ENCODE assay signal across 8 mouse cellular contexts in genomic region chr10:77516379-77516951, GRCm38 (mm10). TPM values are rescaled to one million over a fixed set of nuclear protein-coding genes. Genes with fewer than 3 reads are reported as not detected.
DNase-seq lines count a peak whose midpoint lies in the region; ATAC-seq and TF ChIP-seq lines count a peak whose summit lies in the region.

No protein-coding gene starts in this region.

- H3K27me3 ChIP-seq in lung, postnatal 0 days (replicated peaks; ENCODE audit: insufficient read depth, low read length) = no peaks in the 10 kb centered on the region
- H3K27me3 ChIP-seq in embryonic facial prominence, embryonic 13.5 days = no peaks in the 10 kb centered on the region
- H3K27me3 ChIP-seq in hindbrain, embryonic 16.5 days (replicated peaks; ENCODE audit: control insufficient read depth, insufficient read depth, low read length) = no peaks in the 10 kb centered on the region
- H3K27me3 ChIP-seq in liver, postnatal 0 days (ENCODE audit: insufficient read depth, low read length) = no peaks in the 10 kb centered on the region

- peaks cover 10% of the 10 kb centered on the region; the same call in 1 of the 2 replicates for H3K36me3 ChIP-seq in lung, postnatal 0 days (ENCODE audit: insufficient read depth, low read length)
- H3K36me3 ChIP-seq in embryonic facial prominence, embryonic 13.5 days = peaks cover 26% of the 10 kb centered on the region
- peaks cover 4% of the 10 kb centered on the region; the same call in 1 of the 2 replicates for H3K36me3 ChIP-seq in hindbrain, embryonic 16.5 days (ENCODE audit: control insufficient read depth, insufficient read depth, low read length)
- H3K36me3 ChIP-seq in liver, postnatal 0 days (replicated peaks; ENCODE audit: insufficient read depth, low read length) = peaks cover 15% of the 10 kb centered on the region

- WGBS in lung, postnatal 0 days = 29% methylated on average over 14 of the region's 14 CpGs
- 29% methylated on average over 14 of the region's 14 CpGs for WGBS in embryonic facial prominence, embryonic 13.5 days
- WGBS in hindbrain, embryonic 16.5 days = 38% methylated on average over 14 of the region's 14 CpGs
- WGBS in liver, postnatal 0 days (ENCODE audit: insufficient replicate concordance) = 47% methylated on average over 14 of the region's 14 CpGs

- DNase-seq in lung, postnatal 0 days (ENCODE audit: low spot score) = peak; percentile 35
- no peak for DNase-seq in lung, postnatal 36 days
- no peak for DNase-seq in liver, postnatal 0 days
- no peak for DNase-seq in layer of hippocampus, adult 11-12 months (ENCODE audit: low spot score)
- no peak for DNase-seq in layer of hippocampus, postnatal 25 days (ENCODE audit: extremely low spot score in 1 of 2, low spot score in 1 of 2)
- DNase-seq in spleen, adult 18-20 months = no peak

- TF ChIP-seq CTCF in lung, postnatal 0 days (IDR thresholded peaks at IDR 0.05) = no peak
- TF ChIP-seq CTCF in liver, postnatal 0 days (IDR thresholded peaks at IDR 0.05; ENCODE audit: low read depth) = 0 out of 2 replicates have a peak, but pooled peaks have one; percentile 15

- 0 out of 2 replicates have a peak, but pooled peaks cover 4% of the 10 kb centered on the region for H3K4me1 ChIP-seq in lung, postnatal 0 days (ENCODE audit: insufficient read depth, low read depth, low read length)
- peaks cover 28% of the 10 kb centered on the region for H3K4me1 ChIP-seq in embryonic facial prominence, embryonic 13.5 days
- peaks cover 16% of the 10 kb centered on the region for H3K4me1 ChIP-seq in hindbrain, embryonic 16.5 days (ENCODE audit: control insufficient read depth, insufficient read depth, low read depth, low read length)
- peaks cover 26% of the 10 kb centered on the region for H3K4me1 ChIP-seq in liver, postnatal 0 days (ENCODE audit: insufficient read depth)

- peak overlapping the region; percentile 32 for H3K9ac ChIP-seq in lung, postnatal 0 days (replicated peaks; ENCODE audit: low read depth)
- peak overlapping the region; percentile 92 for H3K9ac ChIP-seq in embryonic facial prominence, embryonic 13.5 days
- peak overlapping the region; percentile 80 for H3K9ac ChIP-seq in hindbrain, embryonic 16.5 days (ENCODE audit: low read depth, low read length)
- H3K9ac ChIP-seq in liver, postnatal 0 days (replicated peaks) = peak overlapping the region; percentile 83

- peak overlapping the region; percentile 90 for H3K4me2 ChIP-seq in lung, postnatal 0 days (replicated peaks; ENCODE audit: low read depth, low read length)
- H3K4me2 ChIP-seq in embryonic facial prominence, embryonic 13.5 days = peak overlapping the region; percentile 91
- H3K4me2 ChIP-seq in hindbrain, embryonic 16.5 days (ENCODE audit: low read length) = peak overlapping the region; percentile 86
- H3K4me2 ChIP-seq in liver, postnatal 0 days (ENCODE audit: low read depth, low read length) = peak overlapping the region; percentile 91

- peak overlapping the region; percentile 83 for H3K4me3 ChIP-seq in lung, postnatal 0 days (ENCODE audit: low read depth, low read length)
- peak overlapping the region; percentile 91 for H3K4me3 ChIP-seq in embryonic facial prominence, embryonic 13.5 days
- H3K4me3 ChIP-seq in hindbrain, embryonic 16.5 days (ENCODE audit: low read length) = peak overlapping the region; percentile 70
- H3K4me3 ChIP-seq in liver, postnatal 0 days (ENCODE audit: low read depth, low read length) = peak overlapping the region; percentile 92

- peak overlapping the region; percentile 78; the same call in 1 of the 2 replicates for H3K27ac ChIP-seq in lung, postnatal 0 days (ENCODE audit: low read length)
- peak overlapping the region; percentile 87 for H3K27ac ChIP-seq in embryonic facial prominence, embryonic 13.5 days
- H3K27ac ChIP-seq in hindbrain, embryonic 16.5 days (ENCODE audit: low read depth, low read length) = peak overlapping the region; percentile 82
- H3K27ac ChIP-seq in liver, postnatal 0 days (ENCODE audit: low read depth) = peak overlapping the region; percentile 90

- TF ChIP-seq EP300 in lung, postnatal 0 days (IDR thresholded peaks at IDR 0.05) = no peak
- TF ChIP-seq EP300 in liver, postnatal 0 days (IDR thresholded peaks at IDR 0.05; ENCODE audit: low read depth) = no peak

- 0 out of 2 replicates have a peak, but pooled peaks have one; percentile 0 for ATAC-seq in lung, postnatal 0 days
- no peak for ATAC-seq in embryonic facial prominence, embryonic 13.5 days (ENCODE audit: insufficient number of reproducible peaks, insufficient read depth, low FRiP score, low TSS enrichment, low read depth)
- ATAC-seq in hindbrain, embryonic 16.5 days = 0 out of 2 replicates have a peak, but pooled peaks have one; percentile 5
- ATAC-seq in liver, postnatal 0 days = 0 out of 2 replicates have a peak, but pooled peaks have one; percentile 4

- no peaks in the 10 kb centered on the region; the same call in 1 of the 2 replicates for H3K9me3 ChIP-seq in lung, postnatal 0 days (ENCODE audit: low read length)
- H3K9me3 ChIP-seq in embryonic facial prominence, embryonic 13.5 days = no peaks in the 10 kb centered on the region
- H3K9me3 ChIP-seq in hindbrain, embryonic 16.5 days (ENCODE audit: control insufficient read depth, low read length) = no peaks in the 10 kb centered on the region
- no peaks in the 10 kb centered on the region for H3K9me3 ChIP-seq in liver, postnatal 0 days (ENCODE audit: low read length)

RNA-seq across cellular contexts. Expression of gene Fam207a, which starts 0.9 kb away (rescaled TPM):
- polyA plus RNA-seq in lung, postnatal 0 days (2015; fragmentation: Nextera tagmentation; extraction: Ambion mirVana) = 26.8 and 27.2 TPM in 2 replicates
- polyA plus RNA-seq in embryonic facial prominence, embryonic 13.5 days (2015; fragmentation: Nextera tagmentation; extraction: Ambion mirVana) = 38.4 and 41.5 TPM in 2 replicates
- 43.5 and 43.8 TPM in 2 replicates for polyA plus RNA-seq in hindbrain, embryonic 16.5 days (2015; fragmentation: Nextera tagmentation; extraction: Ambion mirVana)
- 14.8 and 15.5 TPM in 2 replicates for polyA plus RNA-seq in liver, postnatal 0 days (2015; fragmentation: Nextera tagmentation; extraction: Ambion mirVana)
- total RNA-seq in layer of hippocampus, postnatal 25 days (2021) = 10 to 100 TPM; 32.8 to 33.1 TPM

RNA-seq across cellular contexts. Expression of gene Itgb2, which starts 13.6 kb away (rescaled TPM):
- polyA plus RNA-seq in lung, postnatal 0 days (2015; fragmentation: Nextera tagmentation; extraction: Ambion mirVana) = 19.1 and 21.1 TPM in 2 replicates
- polyA plus RNA-seq in embryonic facial prominence, embryonic 13.5 days (2015; fragmentation: Nextera tagmentation; extraction: Ambion mirVana) = 1.3 TPM in 2 replicates
- 0.92 and 1.1 TPM in 2 replicates for polyA plus RNA-seq in hindbrain, embryonic 16.5 days (2015; fragmentation: Nextera tagmentation; extraction: Ambion mirVana)
- polyA plus RNA-seq in liver, postnatal 0 days (2015; fragmentation: Nextera tagmentation; extraction: Ambion mirVana) = 18.7 and 23.1 TPM in 2 replicates
- total RNA-seq in layer of hippocampus, postnatal 25 days (2021) = 1 to 10 TPM; 3.4 to 4.1 TPM

Comparison
In these comparisons a context has a peak if more than half of its experiments do, and no peak if none do; other contexts are left out.
1. H3K9ac ChIP-seq: peak in every context shown above with its lines; median percentile 92 in embryonic facial prominence, embryonic 13.5 days; 83 in liver, postnatal 0 days; 80 in hindbrain, embryonic 16.5 days; 32 in lung, postnatal 0 days.